Mouse (Mus musculus) intestine, embryonic 16.5 days (tissue): ENCODE results near the gene Cyp1a1. TPM values are rescaled to one million over a fixed set of nuclear protein-coding genes. Genes with fewer than 3 reads are reported as not detected.

Source experiments
- ATAC-seq: fragments of 200-750 bp; cut with Nextera tagmentation; 2 replicates; pipeline ENCODE4 v1.8.0; 2017; ENCODE audit warnings: moderate TSS enrichment, moderate library complexity
- H3K27ac ChIP-seq: fragments of 300-500 bp; sonication (generic); 2 replicates; pipeline ENCODE4 v1.5.1; 2014; ENCODE audit warnings: mild to moderate bottlenecking, low read length
- H3K27me3 ChIP-seq: fragments of 300-500 bp; sonication (generic); replicated peaks from 2 replicates; pipeline ENCODE4 v1.6.1; 2014; ENCODE audit warnings: low read length, control low read depth, mixed read lengths; ENCODE audit not compliant: control insufficient read depth, insufficient read depth
- H3K36me3 ChIP-seq: fragments of 300-500 bp; sonication (generic); 2 replicates; pipeline ENCODE4 v1.6.1; 2014; ENCODE audit warnings: low read length, control low read depth; ENCODE audit not compliant: control insufficient read depth, insufficient read depth
- H3K4me1 ChIP-seq: fragments of 300-500 bp; sonication (generic); 2 replicates; pipeline ENCODE4 v1.6.1; 2014; ENCODE audit warnings: low read length, control low read depth, mixed read lengths; ENCODE audit not compliant: control insufficient read depth, insufficient read depth
- H3K4me2 ChIP-seq: fragments of 300-500 bp; sonication (generic); 2 replicates; pipeline ENCODE4 v1.6.1; 2014; ENCODE audit warnings: low read depth, low read length, control low read depth
- H3K4me3 ChIP-seq: fragments of 300-500 bp; sonication (generic); 2 replicates; pipeline ENCODE4 v1.5.1; 2014; ENCODE audit warnings: mild to moderate bottlenecking, low read length
- H3K9ac ChIP-seq: fragments of 300-500 bp; sonication (generic); 2 replicates; pipeline ENCODE4 v1.6.1; 2014; ENCODE audit warnings: low read depth, low read length
- H3K9me3 ChIP-seq: fragments of 300-500 bp; sonication (generic); 2 replicates; pipeline ENCODE4 v1.6.1; 2016; ENCODE audit warnings: low read length, control low read depth; ENCODE audit not compliant: control insufficient read depth
- WGBS: fragments of 180-500 bp; shearing (Covaris S2); extraction: QIAGEN DNeasy Blood & Tissue Kit; methylation state at CpG from one replicate; pipeline ENCODE4 v1.1.7; 2014; 5-methylcytosine and 5-hydroxymethylcytosine counted together
- polyA plus RNA-seq: library from polyadenylated mRNA; unstranded; fragments of >200 nt; fragmentation: Nextera tagmentation; extraction: Ambion mirVana; gene quantifications from 2 replicates; pipeline ENCODE4 v1.2.1, GENCODE M21; 2015

Gene Cyp1a1
- polyA plus RNA-seq, 1 experiment from 2014 or later = not detected

GRCm38 (mm10) chr9:57666536-57666935 lies 21.2 kb upstream of the Cyp1a1 start:
- no peak overlapping the region for H3K4me2 ChIP-seq
- H3K9ac ChIP-seq = no peak overlapping the region
- no peak overlapping the region for H3K4me3 ChIP-seq
- peaks cover 10% of the 10 kb centered on the region for H3K4me1 ChIP-seq
- H3K27ac ChIP-seq = no peak overlapping the region
- H3K27me3 ChIP-seq = no peaks in the 10 kb centered on the region
- 75% methylated on average over 8 of the region's 8 CpGs for WGBS
- no peaks in the 10 kb centered on the region for H3K9me3 ChIP-seq
- ATAC-seq = peak; percentile 19; the same call in 1 of the 2 replicates
- no peaks in the 10 kb centered on the region for H3K36me3 ChIP-seq

GRCm38 (mm10) chr9:57667136-57667535 lies 20.6 kb upstream of the Cyp1a1 start:
- no peak overlapping the region for H3K27ac ChIP-seq
- H3K4me3 ChIP-seq = no peak overlapping the region
- H3K4me2 ChIP-seq = no peak overlapping the region
- H3K9ac ChIP-seq = no peak overlapping the region
- no peak for ATAC-seq
- no peaks in the 10 kb centered on the region for H3K36me3 ChIP-seq
- no peaks in the 10 kb centered on the region for H3K27me3 ChIP-seq
- WGBS = 73% methylated on average over 3 of the region's 3 CpGs
- H3K4me1 ChIP-seq = peaks cover 10% of the 10 kb centered on the region
- no peaks in the 10 kb centered on the region for H3K9me3 ChIP-seq

GRCm38 (mm10) chr9:57667817-57668216 lies 19.9 kb upstream of the Cyp1a1 start:
- Histone ChIP-seq H3K4me3 (no peak overlapping the region), H3K9ac (peak overlapping the region; percentile 29; the same call in 1 of the 2 replicates)

GRCm38 (mm10) chr9:57668277-57668676 lies 19.5 kb upstream of the Cyp1a1 start:
- 19% methylated on average over 1 of the region's 1 CpGs for WGBS
- Histone ChIP-seq H3K4me2 (no peak overlapping the region), H3K4me3 (no peak overlapping the region), H3K9me3 (no peaks in the 10 kb centered on the region), H3K27me3 (no peaks in the 10 kb centered on the region), H3K36me3 (no peaks in the 10 kb centered on the region), H3K9ac (no peak overlapping the region), H3K27ac (no peak overlapping the region), H3K4me1 (peaks cover 10% of the 10 kb centered on the region)
- peak; percentile 73 for ATAC-seq

More at GRCm38 (mm10) chr9:57667817-57668216, 19.9 kb upstream of the Cyp1a1 start:
- Histone ChIP-seq H3K9me3 (no peaks in the 10 kb centered on the region), H3K36me3 (no peaks in the 10 kb centered on the region), H3K4me1 (peaks cover 10% of the 10 kb centered on the region), H3K27ac (no peak overlapping the region), H3K27me3 (no peaks in the 10 kb centered on the region), H3K4me2 (no peak overlapping the region)
- WGBS = 63% methylated on average over 11 of the region's 11 CpGs
- no peak; the same call in 1 of the 2 replicates for ATAC-seq

- ATAC-seq = no peak
- WGBS = 86% methylated on average over 3 of the region's 3 CpGs
Measured at GRCm38 (mm10) chr9:57669566-57669965, 18.2 kb upstream of the Cyp1a1 start.

GRCm38 (mm10) chr9:57671037-57671436 lies 16.7 kb upstream of the Cyp1a1 start:
- Histone ChIP-seq H3K4me1 (peaks cover 10% of the 10 kb centered on the region), H3K9me3 (no peaks in the 10 kb centered on the region), H3K27ac (no peak overlapping the region), H3K9ac (no peak overlapping the region), H3K27me3 (no peaks in the 10 kb centered on the region), H3K4me3 (no peak overlapping the region), H3K36me3 (no peaks in the 10 kb centered on the region), H3K4me2 (no peak overlapping the region)
- ATAC-seq = no peak
- 94% methylated on average over 4 of the region's 4 CpGs for WGBS

More at GRCm38 (mm10) chr9:57669566-57669965, 18.2 kb upstream of the Cyp1a1 start:
- Histone ChIP-seq H3K9me3 (no peaks in the 10 kb centered on the region), H3K36me3 (no peaks in the 10 kb centered on the region), H3K4me2 (no peak overlapping the region), H3K9ac (no peak overlapping the region), H3K27me3 (no peaks in the 10 kb centered on the region), H3K4me3 (no peak overlapping the region), H3K27ac (no peak overlapping the region), H3K4me1 (peaks cover 10% of the 10 kb centered on the region)

- Histone ChIP-seq H3K4me1 (peaks cover 10% of the 10 kb centered on the region), H3K4me3 (no peak overlapping the region), H3K4me2 (no peak overlapping the region), H3K9ac (no peak overlapping the region), H3K27ac (no peak overlapping the region), H3K9me3 (no peaks in the 10 kb centered on the region), H3K27me3 (no peaks in the 10 kb centered on the region), H3K36me3 (no peaks in the 10 kb centered on the region)
- no peak for ATAC-seq
- 81% methylated on average over 5 of the region's 5 CpGs for WGBS
Measured at GRCm38 (mm10) chr9:57671500-57671899, 16.2 kb upstream of the Cyp1a1 start.

- Histone ChIP-seq H3K4me2 (no peak overlapping the region), H3K4me3 (no peak overlapping the region), H3K4me1 (no peaks in the 10 kb centered on the region), H3K27ac (no peak overlapping the region), H3K9ac (no peak overlapping the region), H3K36me3 (no peaks in the 10 kb centered on the region), H3K9me3 (no peaks in the 10 kb centered on the region), H3K27me3 (no peaks in the 10 kb centered on the region)
- ATAC-seq = no peak
- whole genome bisulfite sequencing = 80% methylated on average over 10 of the region's 10 CpGs
Measured at GRCm38 (mm10) chr9:57681411-57681810, 6.3 kb upstream of the Cyp1a1 start.

GRCm38 (mm10) chr9:57683520-57683919 lies 4.2 kb upstream of the Cyp1a1 start, which contains the start of gene Cyp1a2:
TSS of gene Cyp1a2 (minus strand) at chr9:57683703.
- WGBS = 69% methylated on average over 5 of the region's 5 CpGs
- Histone ChIP-seq H3K36me3 (no peaks in the 10 kb centered on the region), H3K27me3 (no peaks in the 10 kb centered on the region), H3K27ac (no peak within 1 kb of the TSS), H3K4me3 (no peak within 1 kb of the TSS), H3K9ac (no peak within 1 kb of the TSS), H3K4me2 (no peak within 1 kb of the TSS), H3K4me1 (no peaks in the 10 kb centered on the region), H3K9me3 (no peaks in the 10 kb centered on the region)
- ATAC-seq = no peak

- Histone ChIP-seq H3K4me1 (no peaks in the 10 kb centered on the region), H3K9ac (no peak overlapping the region), H3K9me3 (no peaks in the 10 kb centered on the region), H3K4me2 (no peak overlapping the region), H3K27ac (no peak overlapping the region), H3K4me3 (no peak overlapping the region), H3K36me3 (no peaks in the 10 kb centered on the region), H3K27me3 (no peaks in the 10 kb centered on the region)
- ATAC-seq = no peak
- 91% methylated on average over 5 of the region's 5 CpGs for WGBS
Measured at GRCm38 (mm10) chr9:57686011-57686410, 1.7 kb upstream of the Cyp1a1 start.
